Mouse (Mus musculus) lung, postnatal 0 days (tissue): ENCODE data around the gene Nrm. TPM values are rescaled to one million over a fixed set of nuclear protein-coding genes. Genes with fewer than 3 reads are reported as not detected.
A peak's percentile ranks its signal among the peaks of the same experiment; 100 is the strongest.

ENCODE experiments used
- ATAC-seq: fragments of 200-750 bp; cut with Nextera tagmentation; 2 replicates; pipeline ENCODE4 v1.8.0; 2017; ENCODE audit warnings: moderate library complexity
- DNase-seq: peaks from one replicate; pipeline ENCODE4 v3.0.0-alpha.2; 2016; ENCODE audit warnings: low spot score
- H3K27ac ChIP-seq: fragments of 300-500 bp; sonication (generic); 2 replicates; pipeline ENCODE4 v1.5.1; 2014; ENCODE audit warnings: antibody characterized with exemption, mild to moderate bottlenecking, low read length, mixed read lengths
- H3K27me3 ChIP-seq: fragments of 300-500 bp; sonication (generic); replicated peaks from 2 replicates; pipeline ENCODE4 v1.6.1; 2014; ENCODE audit warnings: low read length, mixed read lengths; ENCODE audit not compliant: insufficient read depth
- H3K36me3 ChIP-seq: fragments of 300-500 bp; sonication (generic); 2 replicates; pipeline ENCODE4 v1.6.1; 2014; ENCODE audit warnings: low read length, mixed read lengths; ENCODE audit not compliant: insufficient read depth
- H3K4me1 ChIP-seq: fragments of 300-500 bp; sonication (generic); 2 replicates; pipeline ENCODE4 v1.6.1; 2014; ENCODE audit warnings: antibody characterized with exemption, low read depth, low read length, mixed read lengths; ENCODE audit not compliant: insufficient read depth
- H3K4me2 ChIP-seq: fragments of 300-500 bp; sonication (generic); replicated peaks from 2 replicates; pipeline ENCODE4 v1.6.1; 2014; ENCODE audit warnings: low read depth, mild to moderate bottlenecking, low read length, moderate library complexity, mixed read lengths
- H3K4me3 ChIP-seq: fragments of 300-500 bp; sonication (generic); 2 replicates; pipeline ENCODE4 v1.5.1; 2014; ENCODE audit warnings: low read depth, low read length
- H3K9ac ChIP-seq: fragments of 300-500 bp; sonication (generic); replicated peaks from 2 replicates; pipeline ENCODE4 v1.6.1; 2014; ENCODE audit warnings: low read depth, mild to moderate bottlenecking
- H3K9me3 ChIP-seq: fragments of 300-500 bp; sonication (generic); 2 replicates; pipeline ENCODE4 v1.6.1; 2016; ENCODE audit warnings: low read length, mixed read lengths
- CTCF ChIP-seq: IDR thresholded peaks from 2 replicates; pipeline ENCODE4 v1.5.1; 2016; ENCODE audit warnings: antibody characterized with exemption, mild to moderate bottlenecking
- EP300 ChIP-seq: IDR thresholded peaks from 2 replicates; pipeline ENCODE4 v1.6.1; 2016; ENCODE audit warnings: antibody characterized with exemption, mild to moderate bottlenecking, control low read depth
- WGBS: fragments of 180-500 bp; shearing (Covaris S2); extraction: QIAGEN DNeasy Blood & Tissue Kit; methylation state at CpG from one replicate; pipeline ENCODE4 v1.1.7; 2014; 5-methylcytosine and 5-hydroxymethylcytosine counted together
- polyA plus RNA-seq: library from polyadenylated mRNA; unstranded; fragments of >200 nt; fragmentation: Nextera tagmentation; extraction: Ambion mirVana; gene quantifications from 2 replicates; pipeline ENCODE4 v1.2.1, GENCODE M21; 2015

The Nrm gene
- 21.4 and 22.9 TPM in 2 replicates for polyA plus RNA-seq

GRCm38 (mm10) chr17:35861198-35861857 is at the start of gene Nrm:
Nrm (plus strand) TSS chr17:35861318.
- WGBS, result under 1% methylated on average over 47 of the region's 47 CpGs
- DNase-seq (peak; percentile 97), ATAC-seq (peak; percentile 92)
- Histone ChIP-seq H3K4me3 (peak within 1 kb of the TSS; percentile 74), H3K4me2 (peak within 1 kb of the TSS; percentile 62), H3K27me3 (no peaks in the 10 kb centered on the region), H3K9ac (peak within 1 kb of the TSS; percentile 50; the same call in 1 of the 2 replicates), H3K9me3 (no peaks in the 10 kb centered on the region), H3K27ac (peak within 1 kb of the TSS; percentile 87), H3K4me1 (peaks cover 9% of the 10 kb centered on the region; the same call in 1 of the 2 replicates), H3K36me3 (no peaks in the 10 kb centered on the region)
- TF ChIP-seq EP300, result no peak
- peak; percentile 73 for TF ChIP-seq CTCF

- peaks cover 43% of the 10 kb centered on the region for H3K4me1 ChIP-seq
Measured at GRCm38 (mm10) chr17:35812307-35812706, 48.8 kb upstream of the Nrm start.

GRCm38 (mm10) chr17:35812736-35813135 is 48.4 kb upstream of the Nrm start:
- ATAC-seq (peak; percentile 61), DNase-seq (peak; percentile 75)
- H3K36me3 ChIP-seq, result no peaks in the 10 kb centered on the region
- H3K4me3 ChIP-seq, result no peak overlapping the region
- peak overlapping the region; percentile 97 for H3K27ac ChIP-seq
- TF ChIP-seq CTCF (no peak), EP300 (peak; percentile 69; the same call in 1 of the 2 replicates)
- no peaks in the 10 kb centered on the region for H3K27me3 ChIP-seq
- WGBS, result 33% methylated on average over 6 of the region's 6 CpGs
- H3K4me1 ChIP-seq, result peaks cover 43% of the 10 kb centered on the region
- no peaks in the 10 kb centered on the region for H3K9me3 ChIP-seq
- H3K4me2 ChIP-seq, result 0 out of 2 replicates have a peak overlapping the region, but pooled peaks have one; percentile 11
- no peak overlapping the region for H3K9ac ChIP-seq

More at GRCm38 (mm10) chr17:35812307-35812706, 48.8 kb upstream of the Nrm start:
- Histone ChIP-seq H3K9me3 (no peaks in the 10 kb centered on the region), H3K4me3 (no peak overlapping the region), H3K36me3 (no peaks in the 10 kb centered on the region), H3K27ac (peak overlapping the region; percentile 97), H3K4me2 (0 out of 2 replicates have a peak overlapping the region, but pooled peaks have one; percentile 11), H3K9ac (no peak overlapping the region), H3K27me3 (no peaks in the 10 kb centered on the region)
- TF ChIP-seq EP300 (no peak), CTCF (no peak)
- DNase-seq (no peak), ATAC-seq (no peak)
- WGBS, result 58% methylated on average over 5 of the region's 5 CpGs

- no peak overlapping the region for H3K9ac ChIP-seq
Measured at GRCm38 (mm10) chr17:35813245-35813647, 47.9 kb upstream of the Nrm start.

GRCm38 (mm10) chr17:35813653-35814052 is 47.5 kb upstream of the Nrm start:
- H3K36me3 ChIP-seq, result no peaks in the 10 kb centered on the region
- no peak overlapping the region for H3K9ac ChIP-seq
- 35% methylated on average over 7 of the region's 7 CpGs for WGBS
- no peak overlapping the region for H3K4me3 ChIP-seq
- H3K27ac ChIP-seq, result peak overlapping the region; percentile 97
- H3K4me1 ChIP-seq, result peaks cover 40% of the 10 kb centered on the region
- TF ChIP-seq CTCF (no peak), EP300 (no peak)
- DNase-seq, result peak; percentile 79
- H3K27me3 ChIP-seq, result no peaks in the 10 kb centered on the region
- H3K4me2 ChIP-seq, result no peak overlapping the region
- ATAC-seq, result peak; percentile 62
- no peaks in the 10 kb centered on the region for H3K9me3 ChIP-seq

More at GRCm38 (mm10) chr17:35813245-35813647, 47.9 kb upstream of the Nrm start:
- peak; percentile 99 for DNase-seq
- no peaks in the 10 kb centered on the region for H3K9me3 ChIP-seq
- H3K4me1 ChIP-seq, result peaks cover 43% of the 10 kb centered on the region
- peak; percentile 92 for ATAC-seq
- 5% methylated on average over 7 of the region's 7 CpGs for WGBS
- H3K4me2 ChIP-seq, result 0 out of 2 replicates have a peak overlapping the region, but pooled peaks have one; percentile 11
- no peaks in the 10 kb centered on the region for H3K36me3 ChIP-seq
- no peak for TF ChIP-seq CTCF
- peak; percentile 95 for TF ChIP-seq EP300
- H3K4me3 ChIP-seq, result no peak overlapping the region
- H3K27me3 ChIP-seq, result no peaks in the 10 kb centered on the region
- H3K27ac ChIP-seq, result peak overlapping the region; percentile 97

- no peaks in the 10 kb centered on the region for H3K9me3 ChIP-seq
- no peak for ATAC-seq
- no peak for TF ChIP-seq CTCF
- TF ChIP-seq EP300, result no peak
- H3K36me3 ChIP-seq, result no peaks in the 10 kb centered on the region
- 30% methylated on average over 6 of the region's 6 CpGs for WGBS
- H3K27ac ChIP-seq, result peak overlapping the region; percentile 23
- H3K9ac ChIP-seq, result no peak overlapping the region
- no peak overlapping the region for H3K4me3 ChIP-seq
- no peak overlapping the region for H3K4me2 ChIP-seq
- H3K27me3 ChIP-seq, result no peaks in the 10 kb centered on the region
- H3K4me1 ChIP-seq, result peaks cover 39% of the 10 kb centered on the region
- peak; percentile 37 for DNase-seq
Measured at GRCm38 (mm10) chr17:35814678-35815077, 46.4 kb upstream of the Nrm start.
